Mouse (Mus musculus) small intestine, adult 2 months (tissue): ENCODE measurements around the gene Disp3.

ENCODE experiments used
- CTCF ChIP-seq: fragments of 200-500 bp; IDR thresholded peaks from 2 replicates; pipeline ENCODE4 v1.5.1; 2012; ENCODE audit warnings: low read depth, mild to moderate bottlenecking, control low read depth, inconsistent platforms, low read length, moderate library complexity, mixed read lengths; ENCODE audit not compliant: insufficient replicate concordance, insufficient read length; ENCODE audit errors: extremely low read depth
- POLR2A ChIP-seq: fragments of 200-500 bp; IDR thresholded peaks from 2 replicates; pipeline ENCODE4 v1.6.1; 2012; ENCODE audit warnings: low read depth, mild to moderate bottlenecking, control low read depth, inconsistent platforms, low read length, moderate library complexity

DNA sequence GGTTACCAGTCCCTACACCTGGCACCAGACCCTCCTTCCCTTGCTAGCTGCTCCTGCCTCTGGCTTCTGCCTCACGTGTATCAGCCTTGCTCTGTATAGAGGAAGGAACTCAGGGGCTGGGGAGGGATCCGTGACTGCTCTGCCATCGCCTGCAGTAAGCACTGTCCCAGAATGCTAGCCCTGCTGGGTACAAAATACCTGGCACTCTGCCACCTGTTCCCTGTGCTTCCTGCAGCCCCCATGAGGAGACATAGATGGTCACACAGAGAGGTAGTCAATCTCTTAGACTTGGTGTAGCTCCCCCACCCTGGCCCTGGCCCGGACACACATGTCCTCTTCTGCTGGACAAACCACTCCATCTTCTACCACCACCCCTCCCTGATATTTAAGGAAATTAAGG is 22.4 kb upstream of the Disp3 start:
- no peak for TF ChIP-seq POLR2A
- TF ChIP-seq CTCF = no peak
